Mouse (Mus musculus) MEL-GATA-1-ER (cell line): ENCODE results near the gene Psmd9.
A peak's percentile ranks its signal among the peaks of the same experiment; 100 is the strongest.

Experiments used
- DNase-seq: peaks from one replicate; pipeline ENCODE4 v3.0.0-alpha.2; 2012; ENCODE audit warnings: low read depth; ENCODE audit errors: extremely low read depth

Gene Psmd9

DNA sequence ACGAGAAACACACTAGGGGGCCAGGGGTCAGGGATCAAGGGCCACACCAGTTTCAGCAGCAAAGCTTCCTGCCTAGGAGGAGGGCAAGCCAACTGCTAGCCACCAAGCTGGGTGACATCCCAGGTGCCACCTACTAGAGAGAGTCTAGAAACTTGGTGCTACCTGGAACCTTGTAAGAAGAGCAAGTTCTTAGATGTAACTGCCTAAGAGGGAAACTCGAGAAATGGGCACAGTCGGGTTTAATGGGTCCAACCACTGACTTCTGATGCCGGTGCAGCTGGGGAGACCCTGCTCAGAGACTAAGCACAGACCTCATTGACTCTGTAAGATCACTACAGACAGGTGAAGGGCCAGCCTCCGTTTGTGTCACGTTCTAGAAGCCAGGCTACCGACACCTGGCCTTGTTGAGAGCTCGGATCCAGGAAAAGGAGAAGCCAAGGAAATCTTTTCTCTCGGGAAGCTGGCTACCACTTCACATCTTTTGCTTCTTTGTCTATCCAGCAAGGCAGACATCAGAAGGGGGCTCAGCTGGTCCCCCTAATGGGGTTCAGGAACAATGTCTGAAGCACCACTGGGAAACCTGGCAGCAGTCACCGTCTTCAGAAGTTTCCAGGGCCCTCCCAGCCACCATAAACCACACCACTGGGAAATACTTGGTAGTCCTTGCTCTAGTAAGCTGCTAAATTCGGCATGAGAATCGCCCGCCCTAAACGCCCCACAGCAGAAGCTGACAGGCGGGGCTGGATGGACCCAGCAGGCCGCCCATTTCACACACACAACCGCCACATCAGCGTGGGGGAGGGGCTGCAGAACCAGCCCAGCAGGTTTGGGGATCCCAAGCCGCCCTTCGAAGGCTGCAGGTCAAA lies 31.9 kb upstream of the Psmd9 start:
- no peak for DNase-seq

DNA sequence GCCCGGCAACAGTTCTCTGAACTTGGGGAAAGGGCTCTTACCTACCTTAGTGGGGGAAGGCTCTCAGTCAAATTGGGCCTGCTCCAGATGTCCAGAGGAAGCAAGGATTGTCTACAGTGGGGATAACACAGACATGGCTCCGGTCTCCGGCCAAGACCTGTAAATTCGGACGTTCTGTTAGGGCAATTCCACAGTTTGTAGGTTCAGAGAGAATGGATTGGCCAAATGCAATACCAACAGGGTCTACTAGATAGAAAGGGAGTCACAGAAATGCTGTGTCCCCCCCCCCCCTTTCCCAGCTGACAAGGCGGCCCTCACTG lies 31.3 kb upstream of the Psmd9 start:
- DNase-seq = no peak

DNA sequence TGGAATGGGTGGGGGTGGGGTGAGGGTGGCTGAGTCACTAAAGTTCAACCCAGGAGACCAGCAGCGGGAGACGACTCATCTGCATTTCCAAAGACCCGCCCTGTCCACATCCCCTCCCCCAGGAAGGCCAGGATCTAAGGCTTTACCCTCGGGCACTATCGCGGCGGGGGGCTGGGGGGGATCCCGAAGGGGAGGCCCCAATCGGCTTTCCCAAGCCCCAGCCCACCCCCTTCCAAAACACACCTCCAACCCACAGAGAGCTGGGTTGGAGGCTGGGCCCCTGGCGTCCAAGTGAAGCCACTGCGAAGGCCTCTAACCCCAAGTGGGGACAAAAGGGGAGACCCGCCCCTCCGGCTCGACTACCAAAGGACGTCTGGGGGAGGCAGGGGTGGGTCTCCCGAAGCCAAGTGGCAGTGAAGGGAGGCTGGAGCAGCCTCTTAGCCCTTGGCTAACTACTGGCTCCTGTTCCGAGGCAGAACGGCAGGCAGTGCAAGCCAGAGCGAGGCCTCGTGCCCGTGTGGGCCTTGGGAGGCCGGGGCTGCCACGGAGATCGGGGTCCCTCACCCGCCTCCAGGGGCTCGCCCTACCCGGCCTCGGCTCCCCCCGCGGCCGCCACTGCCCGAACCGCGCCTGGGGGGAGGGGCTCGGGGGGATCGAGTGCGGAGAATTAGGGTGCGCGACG lies 30.8 kb upstream of the Psmd9 start:
- peak; percentile 78 for DNase-seq

DNA sequence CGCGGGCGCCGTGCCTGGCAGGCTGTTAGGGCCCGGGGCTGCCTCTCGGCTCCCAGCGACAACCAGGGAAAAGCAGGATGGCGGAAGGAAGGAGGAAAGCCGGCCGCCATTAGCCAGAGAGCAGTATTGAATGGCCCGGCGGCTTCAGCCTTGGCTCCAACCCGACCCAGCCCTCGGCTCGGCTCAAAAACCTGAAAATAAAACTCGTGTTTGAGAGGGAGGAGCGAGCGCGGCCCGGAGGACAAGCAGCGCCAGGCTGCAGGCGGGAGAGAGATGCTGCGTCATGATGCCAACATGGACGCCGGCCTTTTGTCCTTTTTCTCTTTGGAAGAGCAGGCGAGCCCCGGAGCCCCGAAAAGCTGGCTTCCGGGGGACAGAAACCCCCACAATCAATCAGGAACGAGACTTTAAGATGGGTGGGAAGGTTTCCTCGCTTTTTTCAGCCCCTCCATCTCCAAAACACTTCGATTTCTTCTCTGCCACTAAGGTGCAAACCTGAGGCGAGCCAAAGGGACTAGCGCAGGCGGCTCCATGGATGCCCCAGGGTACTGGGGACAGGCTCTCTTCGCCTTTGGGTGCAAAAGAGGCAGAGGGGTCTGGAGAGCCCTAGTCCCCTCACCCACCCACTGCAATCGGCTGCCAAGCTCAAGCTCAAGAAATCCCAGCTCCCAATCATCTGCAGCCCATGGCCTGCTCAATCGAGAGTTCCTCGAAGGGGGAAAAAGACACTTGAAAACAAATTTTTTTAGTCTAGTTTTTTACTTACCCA lies 30.1 kb upstream of the Psmd9 start:
- DNase-seq = no peak

- DNase-seq = no peak
These were observed 29.2 kb upstream of the Psmd9 start for GRCm38 (mm10) chr5:123139722-123140627.

GRCm38 (mm10) chr5:123140694-123141554 lies 28.3 kb upstream of the Psmd9 start:
- DNase-seq = peak; percentile 88

DNA sequence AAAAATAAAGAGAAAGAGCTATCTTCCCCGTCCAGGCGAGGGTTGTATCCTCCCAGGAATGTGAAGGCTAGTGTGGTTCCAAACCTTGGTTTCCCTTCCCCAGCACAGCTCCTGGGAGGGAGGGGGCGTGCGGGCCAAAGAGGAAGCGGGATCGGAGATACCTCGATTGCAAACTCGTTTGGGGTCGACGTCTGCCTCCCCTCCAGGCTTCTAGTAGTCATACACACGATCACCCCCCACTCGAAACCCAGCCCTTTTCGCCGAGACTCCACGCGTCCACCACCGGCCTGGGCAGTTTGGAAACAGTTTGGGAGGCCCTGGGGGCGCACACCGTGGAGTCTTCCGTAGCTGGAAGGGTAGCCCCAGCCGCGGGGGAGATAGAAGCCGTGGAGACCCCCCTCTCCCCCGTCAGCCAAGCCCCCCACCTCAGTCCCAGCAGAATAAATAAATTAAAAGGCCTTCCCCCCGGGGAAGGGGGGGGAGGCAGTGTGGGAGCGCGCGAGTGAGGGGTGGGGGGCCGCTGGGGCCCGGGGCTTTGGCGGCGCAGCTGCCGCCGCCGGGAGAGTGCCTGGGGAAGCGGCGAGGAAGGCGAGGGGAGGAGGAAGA lies 27.6 kb upstream of the Psmd9 start:
- no peak for DNase-seq

GRCm38 (mm10) chr5:123142161-123143157 lies 26.8 kb upstream of the Psmd9 start, which contains the start of gene Setd1b:
Setd1b (plus strand) TSS chr5:123142193.
- no peak for DNase-seq

- no peak for DNase-seq
These were observed 25.8 kb upstream of the Psmd9 start for GRCm38 (mm10) chr5:123143251-123143970.

GRCm38 (mm10) chr5:123143971-123144745 lies 25.1 kb upstream of the Psmd9 start:
- no peak for DNase-seq

- DNase-seq = no peak
These were observed 24.2 kb upstream of the Psmd9 start for GRCm38 (mm10) chr5:123144746-123145590.

DNA sequence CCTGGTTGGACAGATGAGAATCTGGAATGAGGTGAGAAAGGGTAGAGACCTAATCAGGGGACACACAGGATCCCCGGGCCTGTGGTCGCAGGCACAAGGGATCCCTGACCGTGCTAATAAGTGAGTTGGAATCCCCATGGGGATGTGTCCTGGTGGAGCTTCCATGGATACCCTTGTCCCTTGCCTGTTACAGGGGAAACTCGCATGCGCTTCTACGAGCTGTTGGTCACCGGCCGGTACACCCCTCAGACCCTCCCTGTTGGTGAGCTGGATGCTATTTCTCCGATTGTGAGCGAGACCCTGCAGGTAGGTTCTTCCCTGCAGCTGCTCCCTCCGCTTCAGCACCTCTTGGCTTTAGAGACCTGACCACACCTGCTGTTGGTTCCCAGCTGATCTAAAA lies 22.9 kb upstream of the Psmd9 start:
- no peak for DNase-seq

DNA sequence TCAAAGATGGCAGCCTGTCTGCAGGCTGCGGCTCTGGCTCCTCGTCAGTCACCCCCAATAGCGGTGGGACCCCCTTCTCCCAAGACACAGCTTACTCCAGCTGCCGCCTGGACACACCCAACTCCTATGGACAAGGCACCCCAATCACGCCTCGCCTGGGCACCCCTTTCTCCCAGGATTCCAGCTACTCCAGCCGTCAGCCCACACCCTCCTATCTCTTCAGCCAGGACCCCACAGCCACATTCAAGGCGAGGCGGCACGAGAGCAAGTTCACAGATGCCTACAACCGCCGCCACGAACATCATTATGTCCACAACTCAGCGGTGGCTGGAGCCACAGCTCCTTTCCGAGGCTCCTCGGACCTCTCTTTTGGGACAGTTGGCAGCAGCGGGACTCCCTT lies 21.6 kb upstream of the Psmd9 start:
- no peak for DNase-seq

GRCm38 (mm10) chr5:123148073-123148722 lies 21.0 kb upstream of the Psmd9 start:
- DNase-seq = no peak
